Mouse (Mus musculus) lung, adult 2 months (tissue): ENCODE measurements at regions not wholly inside any gene's neighbourhood (a gene's known extent, or its start where the extent isn't known, plus 50 kb on each side); places are given as distances from the start of the nearest gene placed in this dataset.

ENCODE experiments used
- CTCF ChIP-seq: fragments of 200-500 bp; IDR thresholded peaks from 2 replicates; pipeline ENCODE4 v1.5.1; 2011; ENCODE audit warnings: mild to moderate bottlenecking, low read length, control low read depth; ENCODE audit not compliant: insufficient read depth
- POLR2A ChIP-seq: fragments of 200-500 bp; IDR thresholded peaks from 2 replicates; pipeline ENCODE4 v1.6.1; 2011; ENCODE audit warnings: low read depth, mild to moderate bottlenecking, control low read depth, low read length, borderline replicate concordance; ENCODE audit errors: extremely low read depth

- TF ChIP-seq CTCF (no peak), POLR2A (no peak)
Observed at GRCm38 (mm10) chr7:115237131-115237530, 493.6 kb downstream of the Insc start.
